Mouse (Mus musculus) embryonic facial prominence, embryonic 10.5 days (tissue): ENCODE data around the gene Cd19. TPM values are rescaled to one million over a fixed set of nuclear protein-coding genes. Genes with fewer than 3 reads are reported as not detected.

Experiments
- DNase-seq: peaks from one replicate; pipeline ENCODE4 v3.0.0-alpha.2; 2017; ENCODE audit warnings: low spot score
- H3K27ac ChIP-seq: fragments of 300-500 bp; sonication (generic); replicated peaks from 2 replicates; pipeline ENCODE4 v1.5.1; 2016; ENCODE audit warnings: mild to moderate bottlenecking
- H3K27me3 ChIP-seq: fragments of 300-500 bp; sonication (generic); replicated peaks from 2 replicates; pipeline ENCODE4 v1.6.1; 2016; ENCODE audit warnings: low read depth, mild to moderate bottlenecking; ENCODE audit not compliant: poor library complexity, severe bottlenecking
- H3K36me3 ChIP-seq: fragments of 300-500 bp; sonication (generic); replicated peaks from 2 replicates; pipeline ENCODE4 v1.6.1; 2016; ENCODE audit warnings: mild to moderate bottlenecking, moderate library complexity
- H3K4me1 ChIP-seq: fragments of 300-500 bp; sonication (generic); 2 replicates; pipeline ENCODE4 v1.6.1; 2016
- H3K4me3 ChIP-seq: fragments of 300-500 bp; sonication (generic); 2 replicates; pipeline ENCODE4 v1.5.1; 2016; ENCODE audit warnings: mild to moderate bottlenecking, moderate library complexity
- H3K9me3 ChIP-seq: fragments of 300-500 bp; sonication (generic); 2 replicates; pipeline ENCODE4 v1.6.1; 2016; ENCODE audit warnings: mild to moderate bottlenecking
- WGBS: fragments of 180-500 bp; shearing (Covaris S2); methylation state at CpG from one replicate; pipeline ENCODE4 v1.1.7; 2016; 5-methylcytosine and 5-hydroxymethylcytosine counted together
- polyA plus RNA-seq: library from polyadenylated mRNA; unstranded; fragments of >200 nt; fragmentation: Nextera tagmentation; extraction: Ambion mirVana; gene quantifications from 2 replicates; pipeline ENCODE4 v1.2.1, GENCODE M21; 2016

The Cd19 gene
- polyA plus RNA-seq, 1 experiment from 2014 or later = not detected

DNA sequence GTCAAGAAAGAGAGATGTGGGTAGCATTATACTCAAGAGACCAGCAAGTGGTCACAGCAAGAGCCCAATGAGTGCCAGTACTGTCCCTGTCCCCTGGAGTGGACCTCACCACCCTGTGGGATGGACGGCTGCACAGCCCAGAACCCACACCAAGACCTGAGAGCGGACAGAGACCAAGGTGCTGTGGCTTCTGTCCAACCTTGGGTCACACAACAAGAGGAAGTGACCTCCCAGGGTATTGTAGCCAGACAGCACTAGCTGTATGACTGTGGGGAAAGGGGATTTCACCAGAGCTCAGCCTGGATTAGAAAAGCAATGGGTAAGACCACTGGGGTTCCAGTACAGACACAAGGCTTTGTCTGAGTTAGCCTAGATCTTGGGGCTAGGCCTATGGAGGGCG, 37.6 kb upstream of the Cd19 start:
- Histone ChIP-seq H3K4me1 (no peaks in the 10 kb centered on the region), H3K36me3 (peaks cover 17% of the 10 kb centered on the region), H3K4me3 (no peak overlapping the region), H3K27me3 (no peaks in the 10 kb centered on the region), H3K9me3 (no peaks in the 10 kb centered on the region), H3K27ac (no peak overlapping the region)
- DNase-seq = no peak
- WGBS = 92% methylated on average over 3 of the region's 3 CpGs

DNA sequence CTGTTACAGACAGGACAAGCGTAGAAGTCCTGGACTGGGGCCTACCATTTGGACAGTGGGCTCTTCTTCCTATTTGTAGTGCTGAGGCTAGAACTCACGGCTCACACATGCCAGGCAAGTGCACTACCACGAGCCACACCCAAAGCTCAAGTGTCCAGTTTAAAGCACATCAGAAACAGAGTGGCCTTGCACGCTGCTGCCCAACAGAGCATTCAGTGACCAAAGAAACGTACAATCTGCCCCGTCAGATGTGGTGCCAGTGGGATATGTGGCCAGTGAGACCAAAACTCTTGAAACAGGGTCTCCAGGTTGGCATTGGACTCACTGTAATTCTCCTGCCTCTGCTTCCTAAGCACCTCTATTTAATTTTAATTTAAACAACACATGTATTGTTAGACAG, 36.0 kb upstream of the Cd19 start:
- H3K4me1 ChIP-seq = no peaks in the 10 kb centered on the region
- peaks cover 33% of the 10 kb centered on the region for H3K36me3 ChIP-seq
- no peaks in the 10 kb centered on the region for H3K9me3 ChIP-seq
- no peak for DNase-seq
- WGBS = 91% methylated on average over 6 of the region's 6 CpGs
- no peak overlapping the region for H3K4me3 ChIP-seq
- no peak overlapping the region for H3K27ac ChIP-seq
- H3K27me3 ChIP-seq = no peaks in the 10 kb centered on the region

DNA sequence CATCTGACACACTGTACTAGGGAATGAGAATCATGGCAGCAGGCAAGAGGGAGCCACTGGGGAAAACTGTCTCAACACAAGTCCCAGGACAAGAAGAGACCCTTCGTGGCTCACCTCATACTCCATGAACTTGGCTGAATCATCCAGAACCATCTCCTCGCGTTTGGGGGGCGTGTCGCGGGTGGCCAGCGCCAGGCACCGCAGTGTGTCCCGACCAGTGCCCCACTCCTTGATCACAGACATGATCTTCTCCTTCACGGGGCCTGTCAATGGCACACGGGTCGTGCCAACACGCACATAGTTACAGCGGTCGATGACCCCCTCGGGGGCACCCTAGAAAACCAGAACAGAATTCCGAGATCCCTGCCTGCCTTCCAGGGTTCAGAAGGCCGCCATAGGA, 35.3 kb upstream of the Cd19 start:
- H3K4me1 ChIP-seq = no peaks in the 10 kb centered on the region
- DNase-seq = no peak
- H3K9me3 ChIP-seq = no peaks in the 10 kb centered on the region
- H3K27ac ChIP-seq = no peak overlapping the region
- H3K36me3 ChIP-seq = peaks cover 39% of the 10 kb centered on the region
- H3K27me3 ChIP-seq = no peaks in the 10 kb centered on the region
- WGBS = 92% methylated on average over 18 of the region's 18 CpGs
- H3K4me3 ChIP-seq = no peak overlapping the region

GRCm38 (mm10) chr7:126448481-126448880, 33.8 kb upstream of the Cd19 start:
- WGBS = 93% methylated on average over 19 of the region's 19 CpGs
- Histone ChIP-seq H3K27ac (no peak overlapping the region), H3K36me3 (peaks cover 52% of the 10 kb centered on the region), H3K27me3 (no peaks in the 10 kb centered on the region), H3K4me1 (no peaks in the 10 kb centered on the region), H3K4me3 (no peak overlapping the region), H3K9me3 (no peaks in the 10 kb centered on the region)
- no peak for DNase-seq

GRCm38 (mm10) chr7:126446217-126446616, 31.5 kb upstream of the Cd19 start:
- WGBS = 93% methylated on average over 21 of the region's 21 CpGs
- no peak for DNase-seq
- no peaks in the 10 kb centered on the region for H3K9me3 ChIP-seq
- H3K4me3 ChIP-seq = no peak overlapping the region
- H3K27ac ChIP-seq = no peak overlapping the region
- H3K27me3 ChIP-seq = no peaks in the 10 kb centered on the region
- no peaks in the 10 kb centered on the region for H3K4me1 ChIP-seq
- H3K36me3 ChIP-seq = peaks cover 71% of the 10 kb centered on the region

GRCm38 (mm10) chr7:126445104-126445815, 30.6 kb upstream of the Cd19 start:
- no peaks in the 10 kb centered on the region for H3K4me1 ChIP-seq

GRCm38 (mm10) chr7:126444536-126444935, 29.8 kb upstream of the Cd19 start:
- no peak for DNase-seq
- Histone ChIP-seq H3K4me1 (no peaks in the 10 kb centered on the region), H3K27me3 (no peaks in the 10 kb centered on the region), H3K9me3 (no peaks in the 10 kb centered on the region), H3K4me3 (no peak overlapping the region), H3K27ac (no peak overlapping the region), H3K36me3 (peaks cover 81% of the 10 kb centered on the region)
- WGBS = 89% methylated on average over 9 of the region's 9 CpGs

More at GRCm38 (mm10) chr7:126445104-126445815, 30.6 kb upstream of the Cd19 start:
- no peaks in the 10 kb centered on the region for H3K27me3 ChIP-seq
- H3K4me3 ChIP-seq = no peak overlapping the region
- H3K9me3 ChIP-seq = no peaks in the 10 kb centered on the region
- no peak for DNase-seq
- WGBS = 94% methylated on average over 15 of the region's 15 CpGs
- peaks cover 74% of the 10 kb centered on the region for H3K36me3 ChIP-seq
- no peak overlapping the region for H3K27ac ChIP-seq

- peaks cover 81% of the 10 kb centered on the region for H3K36me3 ChIP-seq
- DNase-seq = no peak
- no peaks in the 10 kb centered on the region for H3K9me3 ChIP-seq
- 93% methylated on average over 10 of the region's 10 CpGs for WGBS
- no peak overlapping the region for H3K4me3 ChIP-seq
- no peaks in the 10 kb centered on the region for H3K4me1 ChIP-seq
- no peaks in the 10 kb centered on the region for H3K27me3 ChIP-seq
- no peak overlapping the region for H3K27ac ChIP-seq
These were observed 29.3 kb upstream of the Cd19 start for GRCm38 (mm10) chr7:126443997-126444396.

- WGBS = 86% methylated on average over 9 of the region's 9 CpGs
- no peak overlapping the region for H3K27ac ChIP-seq
- no peaks in the 10 kb centered on the region for H3K27me3 ChIP-seq
- H3K9me3 ChIP-seq = no peaks in the 10 kb centered on the region
- no peak overlapping the region for H3K4me3 ChIP-seq
- H3K36me3 ChIP-seq = peaks cover 58% of the 10 kb centered on the region
- no peak for DNase-seq
- H3K4me1 ChIP-seq = no peaks in the 10 kb centered on the region
These were observed 25.4 kb upstream of the Cd19 start for GRCm38 (mm10) chr7:126440134-126440533.

DNA sequence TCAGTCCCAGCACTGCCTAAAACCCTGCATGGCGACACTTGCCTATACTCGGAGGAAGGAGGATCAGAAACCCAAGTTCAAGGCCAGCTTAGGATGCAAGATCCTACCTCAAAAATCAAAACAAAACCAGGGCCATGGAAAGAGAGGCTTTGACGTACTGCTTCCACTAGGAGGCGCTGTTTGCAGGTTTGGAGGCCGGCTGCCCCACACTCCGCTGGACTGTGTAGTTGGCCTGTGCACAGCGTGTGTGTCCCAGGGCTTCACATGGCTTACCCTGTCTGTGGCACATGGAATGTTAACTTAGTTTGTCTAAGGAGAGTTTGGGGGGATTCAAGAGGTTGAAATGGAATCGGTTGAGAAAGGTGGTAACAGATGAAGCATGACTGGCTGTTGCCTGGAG, 22.2 kb upstream of the Cd19 start:
- WGBS = 22% methylated on average over 8 of the region's 8 CpGs
- H3K36me3 ChIP-seq = peaks cover 55% of the 10 kb centered on the region
- H3K27me3 ChIP-seq = no peaks in the 10 kb centered on the region
- H3K27ac ChIP-seq = no peak overlapping the region
- no peak overlapping the region for H3K4me3 ChIP-seq
- DNase-seq = peak; percentile 75
- H3K9me3 ChIP-seq = no peaks in the 10 kb centered on the region
- no peaks in the 10 kb centered on the region for H3K4me1 ChIP-seq

GRCm38 (mm10) chr7:126435801-126436200, 21.1 kb upstream of the Cd19 start:
- peaks cover 57% of the 10 kb centered on the region for H3K36me3 ChIP-seq
- no peak overlapping the region for H3K27ac ChIP-seq
- H3K4me1 ChIP-seq = no peaks in the 10 kb centered on the region
- H3K9me3 ChIP-seq = no peaks in the 10 kb centered on the region
- H3K27me3 ChIP-seq = no peaks in the 10 kb centered on the region
- no peak for DNase-seq
- 80% methylated on average over 3 of the region's 3 CpGs for WGBS
- H3K4me3 ChIP-seq = no peak overlapping the region

DNA sequence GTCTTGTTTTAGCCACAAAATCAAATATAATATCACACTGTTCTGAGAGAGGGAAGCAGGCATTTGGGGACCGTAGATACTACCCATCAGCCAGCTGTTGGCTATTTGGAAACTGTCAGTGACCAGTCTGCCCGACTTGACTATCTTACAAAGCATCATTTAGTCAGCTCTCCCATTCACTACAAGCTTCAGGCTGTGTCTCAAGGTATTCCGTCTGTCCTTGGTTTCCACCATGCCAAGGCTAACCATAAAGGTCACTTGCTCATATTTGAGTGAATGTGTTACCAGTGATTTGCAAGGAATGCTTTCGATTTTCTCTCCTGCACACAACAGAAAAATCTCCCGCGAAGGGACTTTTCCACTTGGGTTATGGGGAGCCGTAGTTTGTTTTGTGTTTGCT, 20.0 kb upstream of the Cd19 start:
- Histone ChIP-seq H3K27ac (no peak overlapping the region), H3K9me3 (no peaks in the 10 kb centered on the region), H3K4me1 (peaks cover 1% of the 10 kb centered on the region), H3K4me3 (no peak overlapping the region), H3K36me3 (peaks cover 48% of the 10 kb centered on the region), H3K27me3 (no peaks in the 10 kb centered on the region)
- DNase-seq = no peak
- 90% methylated on average over 7 of the region's 7 CpGs for WGBS

GRCm38 (mm10) chr7:126430167-126430566, 15.5 kb upstream of the Cd19 start:
- DNase-seq = no peak
- Histone ChIP-seq H3K27ac (no peak overlapping the region), H3K4me3 (peak overlapping the region; percentile 71; the same call in 1 of the 2 replicates), H3K9me3 (no peaks in the 10 kb centered on the region), H3K36me3 (peaks cover 31% of the 10 kb centered on the region), H3K27me3 (no peaks in the 10 kb centered on the region), H3K4me1 (peaks cover 24% of the 10 kb centered on the region)
